ENCODE assay signal across 13 mouse cellular contexts in genomic region chr4:149303502-149303901, GRCm38 (mm10). TPM values are rescaled to one million over a fixed set of nuclear protein-coding genes. Genes with fewer than 3 reads are reported as not detected.
A peak's percentile ranks its signal among the peaks of the same experiment; 100 is the strongest.
DNase-seq lines count a peak whose midpoint lies in the region; ATAC-seq and TF ChIP-seq lines count a peak whose summit lies in the region.
"Had no signal": no experiment of that assay in that cellular context is flagged by ENCODE, and none has a peak within 500 bp of the region (broad histone marks: within the 10 kb centered on the region; RNA-seq: fewer than 3 reads in every experiment).

No protein-coding gene starts in this region.

- no peaks in the 10 kb centered on the region for H3K36me3 ChIP-seq in heart, embryonic 16.5 days (ENCODE audit: control insufficient read depth, insufficient read depth)
- H3K36me3 ChIP-seq in stomach, embryonic 16.5 days (ENCODE audit: control insufficient read depth, insufficient read depth, low read length) = no peaks in the 10 kb centered on the region
- H3K36me3 ChIP-seq in stomach, postnatal 0 days (ENCODE audit: control insufficient read depth, insufficient read depth, low read length) = no peaks in the 10 kb centered on the region
- no peaks in the 10 kb centered on the region for H3K36me3 ChIP-seq in hindbrain, postnatal 0 days (ENCODE audit: insufficient read depth, low read length)
- H3K36me3 ChIP-seq: liver, embryonic 13.5 days; stomach, embryonic 15.5 days had no signal

- 37% methylated on average over 5 of the region's 5 CpGs for WGBS in heart, embryonic 16.5 days
- 36% methylated on average over 5 of the region's 5 CpGs for WGBS in stomach, embryonic 16.5 days
- 41% methylated on average over 5 of the region's 5 CpGs for WGBS in stomach, postnatal 0 days
- WGBS in hindbrain, postnatal 0 days = 15% methylated on average over 5 of the region's 5 CpGs

- H3K27me3 ChIP-seq in heart, embryonic 16.5 days (ENCODE audit: control insufficient read depth, insufficient read depth, low read length) = no peaks in the 10 kb centered on the region
- no peaks in the 10 kb centered on the region for H3K27me3 ChIP-seq in stomach, embryonic 16.5 days (ENCODE audit: control insufficient read depth, insufficient read depth, low read length)
- no peaks in the 10 kb centered on the region for H3K27me3 ChIP-seq in stomach, postnatal 0 days (ENCODE audit: control insufficient read depth, insufficient read depth, low read length)
- no peaks in the 10 kb centered on the region for H3K27me3 ChIP-seq in hindbrain, postnatal 0 days (ENCODE audit: insufficient read depth, low read length)
- H3K27me3 ChIP-seq: stomach, embryonic 15.5 days had no signal

- peaks cover 40% of the 10 kb centered on the region for H3K4me1 ChIP-seq in heart, embryonic 16.5 days (ENCODE audit: control insufficient read depth, insufficient read depth, low read length)
- H3K4me1 ChIP-seq in stomach, embryonic 16.5 days (ENCODE audit: control insufficient read depth, insufficient read depth, low read length) = peaks cover 30% of the 10 kb centered on the region
- H3K4me1 ChIP-seq in stomach, postnatal 0 days (replicated peaks; ENCODE audit: control insufficient read depth, insufficient read depth) = peaks cover 5% of the 10 kb centered on the region
- peaks cover 31% of the 10 kb centered on the region for H3K4me1 ChIP-seq in hindbrain, postnatal 0 days (ENCODE audit: insufficient read depth, low read length)

- no peak for TF ChIP-seq EP300 in stomach, postnatal 0 days (optimal IDR thresholded peaks at IDR 0.05)

- DNase-seq in heart, postnatal 10 days = no peak
- DNase-seq in stomach, postnatal 0 days (ENCODE audit: low spot score) = no peak
- no peak for DNase-seq in hindbrain, postnatal 0 days (ENCODE audit: low spot score)
- DNase-seq in adrenal gland, adult 8-10 months = no peak
- no peak for DNase-seq in cerebellum, postnatal 14 days
- DNase-seq: heart, postnatal 36 days; kidney, adult 8-10 months; liver, embryonic 13.5 days; lung, postnatal 14 days; right cerebral cortex, postnatal 4 days had no signal

- peak overlapping the region; percentile 22 for H3K4me2 ChIP-seq in heart, embryonic 16.5 days (ENCODE audit: low read depth, low read length)
- H3K4me2 ChIP-seq in stomach, embryonic 16.5 days (ENCODE audit: low read depth, low read length) = peak overlapping the region; percentile 34; the same call in 1 of the 2 replicates
- no peak overlapping the region for H3K4me2 ChIP-seq in stomach, postnatal 0 days (replicated peaks; ENCODE audit: low read depth)
- peak overlapping the region; percentile 80 for H3K4me2 ChIP-seq in hindbrain, postnatal 0 days (ENCODE audit: low read depth, low read length)
- H3K4me2 ChIP-seq: liver, embryonic 13.5 days; stomach, embryonic 15.5 days had no signal

- H3K4me3 ChIP-seq in heart, embryonic 16.5 days (ENCODE audit: low read length) = no peak overlapping the region
- H3K4me3 ChIP-seq in stomach, embryonic 16.5 days (replicated peaks; ENCODE audit: low read length) = no peak overlapping the region
- H3K4me3 ChIP-seq in stomach, postnatal 0 days (ENCODE audit: low read depth, low read length) = no peak overlapping the region
- peak overlapping the region; percentile 15 for H3K4me3 ChIP-seq in hindbrain, postnatal 0 days (ENCODE audit: low read length)
- H3K4me3 ChIP-seq: liver, embryonic 13.5 days; stomach, embryonic 15.5 days had no signal

- H3K27ac ChIP-seq in heart, embryonic 16.5 days (ENCODE audit: low read length) = no peak overlapping the region
- no peak overlapping the region for H3K27ac ChIP-seq in stomach, embryonic 16.5 days (ENCODE audit: low read length)
- no peak overlapping the region for H3K27ac ChIP-seq in stomach, postnatal 0 days (replicated peaks)
- no peak overlapping the region for H3K27ac ChIP-seq in hindbrain, postnatal 0 days
- H3K27ac ChIP-seq: liver, embryonic 13.5 days; stomach, embryonic 15.5 days had no signal

- ATAC-seq in heart, embryonic 16.5 days (replicated peaks; ENCODE audit: extremely low read depth, insufficient read depth, low FRiP score) = no peak
- no peak for ATAC-seq in stomach, embryonic 16.5 days (ENCODE audit: insufficient read depth, low FRiP score)
- no peak for ATAC-seq in stomach, postnatal 0 days (ENCODE audit: low FRiP score, low TSS enrichment)
- ATAC-seq in hindbrain, postnatal 0 days = no peak

- intact Hi-C loops in heart, postnatal 10 days (cut with DNase I) = loop anchor here (2.0 kb wide), 1 partner anchor 17 kb away; no protein-coding TSS in a partner anchor

- H3K9ac ChIP-seq in heart, embryonic 16.5 days (ENCODE audit: low read length) = no peak overlapping the region
- H3K9ac ChIP-seq in stomach, embryonic 16.5 days (ENCODE audit: low read length) = no peak overlapping the region
- no peak overlapping the region for H3K9ac ChIP-seq in stomach, postnatal 0 days (ENCODE audit: low read length)
- no peak overlapping the region for H3K9ac ChIP-seq in hindbrain, postnatal 0 days (replicated peaks; ENCODE audit: low read length)
- H3K9ac ChIP-seq: liver, embryonic 13.5 days; stomach, embryonic 15.5 days had no signal

- TF ChIP-seq CTCF in stomach, postnatal 0 days (IDR thresholded peaks at IDR 0.05; ENCODE audit: low read depth) = no peak
- no peak for TF ChIP-seq CTCF in hindbrain, postnatal 0 days (IDR thresholded peaks at IDR 0.05; ENCODE audit: low read depth)

- no peaks in the 10 kb centered on the region for H3K9me3 ChIP-seq in heart, embryonic 16.5 days (replicated peaks; ENCODE audit: control insufficient read depth, low read length)
- H3K9me3 ChIP-seq in stomach, embryonic 16.5 days (replicated peaks; ENCODE audit: control insufficient read depth, low read length) = no peaks in the 10 kb centered on the region
- H3K9me3 ChIP-seq in stomach, postnatal 0 days (ENCODE audit: control insufficient read depth, low read length) = no peaks in the 10 kb centered on the region
- no peaks in the 10 kb centered on the region for H3K9me3 ChIP-seq in hindbrain, postnatal 0 days (ENCODE audit: low read length)
- H3K9me3 ChIP-seq: liver, embryonic 13.5 days; stomach, embryonic 15.5 days had no signal

RNA-seq across cellular contexts. Expression of gene Kif1b, which starts 4.0 kb away (rescaled TPM):
- 39.8 and 47.5 TPM in 2 replicates for polyA plus RNA-seq in heart, embryonic 16.5 days (2015; fragmentation: Nextera tagmentation; extraction: Ambion mirVana)
- total RNA-seq in heart, postnatal 10 days (2021) = 100 to 1,000 TPM; 146 to 164 TPM
- polyA plus RNA-seq in stomach, embryonic 16.5 days (2015; fragmentation: Nextera tagmentation; extraction: Ambion mirVana) = 27.1 and 29.5 TPM in 2 replicates
- 18.0 and 23.9 TPM in 2 replicates for polyA plus RNA-seq in stomach, postnatal 0 days (2015; fragmentation: Nextera tagmentation; extraction: Ambion mirVana)
- 322 and 420 TPM in 2 replicates for total RNA-seq in hindbrain, postnatal 0 days (2014; rRNA removed)
- polyA plus RNA-seq in hindbrain, postnatal 0 days (2015; fragmentation: Nextera tagmentation; extraction: Ambion mirVana) = 210 and 213 TPM in 2 replicates
- total RNA-seq in adrenal gland, adult 8-10 months (2022) = 100 to 1,000 TPM; 136 to 190 (median 174) TPM
